Mouse (Mus musculus) limb, embryonic 14.5 days (tissue): Measurements from ENCODE around the gene Ptprn2. TPM values are rescaled to one million over a fixed set of nuclear protein-coding genes. Genes with fewer than 3 reads are reported as not detected.
A peak's percentile ranks its signal among the peaks of the same experiment; 100 is the strongest.

Experiments used
- ATAC-seq: fragments of 200-750 bp; cut with Nextera tagmentation; 2 replicates; pipeline ENCODE4 v1.8.0; 2017; ENCODE audit warnings: low read depth, moderate number of reproducible peaks, moderate TSS enrichment; ENCODE audit not compliant: low FRiP score
- DNase-seq: peaks from one replicate; pipeline ENCODE4 v3.0.0-alpha.2; 2015; ENCODE audit warnings: low spot score
- H3K27ac ChIP-seq: fragments of 300-500 bp; sonication (generic); replicated peaks from 2 replicates; pipeline ENCODE4 v1.5.1; 2014; ENCODE audit warnings: low read depth, mild to moderate bottlenecking, low read length, moderate library complexity, mixed read lengths
- H3K27me3 ChIP-seq: fragments of 300-500 bp; sonication (generic); 2 replicates; pipeline ENCODE4 v1.6.1; 2014; ENCODE audit warnings: low read length, mixed read lengths; ENCODE audit not compliant: control insufficient read depth, insufficient read depth
- H3K36me3 ChIP-seq: fragments of 300-500 bp; sonication (generic); 2 replicates; pipeline ENCODE4 v1.6.1; 2014; ENCODE audit warnings: mild to moderate bottlenecking, low read length, moderate library complexity, mixed read lengths; ENCODE audit not compliant: control insufficient read depth, insufficient read depth
- H3K4me1 ChIP-seq: fragments of 300-500 bp; sonication (generic); 2 replicates; pipeline ENCODE4 v1.6.1; 2014; ENCODE audit warnings: antibody characterized with exemption, low read length, mixed read lengths; ENCODE audit not compliant: control insufficient read depth, insufficient read depth
- H3K4me2 ChIP-seq: fragments of 300-500 bp; sonication (generic); replicated peaks from 2 replicates; pipeline ENCODE4 v1.6.1; 2014; ENCODE audit warnings: low read depth, mild to moderate bottlenecking, low read length, moderate library complexity; ENCODE audit not compliant: severe bottlenecking
- H3K4me3 ChIP-seq: fragments of 300-500 bp; sonication (generic); replicated peaks from 2 replicates; pipeline ENCODE4 v1.5.1; 2014; ENCODE audit warnings: low read length
- H3K9ac ChIP-seq: fragments of 300-500 bp; sonication (generic); 2 replicates; pipeline ENCODE4 v1.6.1; 2014; ENCODE audit warnings: mild to moderate bottlenecking, low read depth, low read length, moderate library complexity; ENCODE audit not compliant: severe bottlenecking
- H3K9me3 ChIP-seq: fragments of 300-500 bp; sonication (generic); 2 replicates; pipeline ENCODE4 v1.6.1; 2016; ENCODE audit warnings: low read length; ENCODE audit not compliant: control insufficient read depth
- POLR2A ChIP-seq: fragments of 200-500 bp; IDR thresholded peaks from 2 replicates; pipeline ENCODE4 v1.8.0; 2012; ENCODE audit warnings: inconsistent platforms, mild to moderate bottlenecking, moderate library complexity, borderline replicate concordance; ENCODE audit not compliant: insufficient read depth, insufficient read length; ENCODE audit errors: extremely low read depth
- WGBS: fragments of 180-500 bp; shearing (Covaris S2); extraction: QIAGEN DNeasy Blood & Tissue Kit; methylation state at CpG from one replicate; pipeline ENCODE4 v1.1.7; 2014; 5-methylcytosine and 5-hydroxymethylcytosine counted together
- polyA plus RNA-seq, 2 experiments: library from polyadenylated mRNA; depleted of rRNA in 1 of 2; stranded (reverse) in 1 of 2; unstranded in 1 of 2; fragments of >200 nt; fragmentation: Nextera tagmentation in 1 of 2; extraction: Ambion mirVana in 1 of 2; gene quantifications; 2 replicates each; pipeline versions ENCODE4 v1.2.1 to v1.2.3; 2012 to 2014

Gene Ptprn2
- polyA plus RNA-seq, 2 experiments = 0.08 to 0.65 TPM

- Histone ChIP-seq H3K27me3 (no peaks in the 10 kb centered on the region), H3K27ac (no peak overlapping the region), H3K4me3 (no peak overlapping the region), H3K9ac (no peak overlapping the region), H3K36me3 (no peaks in the 10 kb centered on the region), H3K4me2 (no peak overlapping the region), H3K4me1 (peaks cover 6% of the 10 kb centered on the region; the same call in 1 of the 2 replicates), H3K9me3 (no peaks in the 10 kb centered on the region)
- DNase-seq = no peak
- no peak for TF ChIP-seq POLR2A
- 61% methylated on average over 4 of the region's 4 CpGs for WGBS
- ATAC-seq = no peak
These were observed 706.5 kb downstream of the Ptprn2 start for GRCm38 (mm10) chr12:117192001-117192400.

GRCm38 (mm10) chr12:117196721-117197425 is 711.4 kb downstream of the Ptprn2 start:
- ATAC-seq = no peak; the same call in 1 of the 2 replicates
- H3K4me1 ChIP-seq = peaks cover 8% of the 10 kb centered on the region; the same call in 1 of the 2 replicates
- 13% methylated on average over 12 of the region's 12 CpGs for WGBS

GRCm38 (mm10) chr12:117198093-117198492 is 712.6 kb downstream of the Ptprn2 start:
- TF ChIP-seq POLR2A = no peak
- no peak overlapping the region for H3K4me3 ChIP-seq
- H3K4me2 ChIP-seq = no peak overlapping the region
- no peak overlapping the region for H3K9ac ChIP-seq
- ATAC-seq (no peak), DNase-seq (no peak)
- H3K4me1 ChIP-seq = peaks cover 8% of the 10 kb centered on the region; the same call in 1 of the 2 replicates
- no peaks in the 10 kb centered on the region for H3K9me3 ChIP-seq
- H3K27me3 ChIP-seq = no peaks in the 10 kb centered on the region
- WGBS = 73% methylated on average over 8 of the region's 8 CpGs
- H3K36me3 ChIP-seq = no peaks in the 10 kb centered on the region
- H3K27ac ChIP-seq = no peak overlapping the region

More at GRCm38 (mm10) chr12:117196721-117197425, 711.4 kb downstream of the Ptprn2 start:
- Histone ChIP-seq H3K9me3 (no peaks in the 10 kb centered on the region), H3K36me3 (no peaks in the 10 kb centered on the region), H3K4me3 (no peak overlapping the region), H3K9ac (no peak overlapping the region), H3K27me3 (no peaks in the 10 kb centered on the region), H3K27ac (no peak overlapping the region), H3K4me2 (peak overlapping the region; percentile 23; the same call in 1 of the 2 replicates)
- peak; percentile 73 for DNase-seq
- no peak for TF ChIP-seq POLR2A

GRCm38 (mm10) chr12:117200117-117200516 is 714.6 kb downstream of the Ptprn2 start:
- DNase-seq = peak; percentile 60
- ATAC-seq = no peak; the same call in 1 of the 2 replicates
- Histone ChIP-seq H3K27ac (no peak overlapping the region), H3K9ac (no peak overlapping the region), H3K27me3 (no peaks in the 10 kb centered on the region), H3K4me3 (no peak overlapping the region), H3K9me3 (no peaks in the 10 kb centered on the region), H3K36me3 (no peaks in the 10 kb centered on the region), H3K4me2 (no peak overlapping the region), H3K4me1 (peaks cover 8% of the 10 kb centered on the region; the same call in 1 of the 2 replicates)
- WGBS = 20% methylated on average over 9 of the region's 9 CpGs
- TF ChIP-seq POLR2A = no peak

GRCm38 (mm10) chr12:117200590-117200989 is 715.1 kb downstream of the Ptprn2 start:
- Histone ChIP-seq H3K4me3 (no peak overlapping the region), H3K9me3 (no peaks in the 10 kb centered on the region), H3K27me3 (no peaks in the 10 kb centered on the region), H3K4me2 (no peak overlapping the region), H3K4me1 (peaks cover 8% of the 10 kb centered on the region; the same call in 1 of the 2 replicates), H3K9ac (no peak overlapping the region), H3K27ac (no peak overlapping the region), H3K36me3 (no peaks in the 10 kb centered on the region)
- DNase-seq (no peak), ATAC-seq (no peak)
- no peak for TF ChIP-seq POLR2A
- 52% methylated on average over 5 of the region's 5 CpGs for WGBS
